Mouse (Mus musculus): Measurements from ENCODE around the gene Rps6kl1.

DNA sequence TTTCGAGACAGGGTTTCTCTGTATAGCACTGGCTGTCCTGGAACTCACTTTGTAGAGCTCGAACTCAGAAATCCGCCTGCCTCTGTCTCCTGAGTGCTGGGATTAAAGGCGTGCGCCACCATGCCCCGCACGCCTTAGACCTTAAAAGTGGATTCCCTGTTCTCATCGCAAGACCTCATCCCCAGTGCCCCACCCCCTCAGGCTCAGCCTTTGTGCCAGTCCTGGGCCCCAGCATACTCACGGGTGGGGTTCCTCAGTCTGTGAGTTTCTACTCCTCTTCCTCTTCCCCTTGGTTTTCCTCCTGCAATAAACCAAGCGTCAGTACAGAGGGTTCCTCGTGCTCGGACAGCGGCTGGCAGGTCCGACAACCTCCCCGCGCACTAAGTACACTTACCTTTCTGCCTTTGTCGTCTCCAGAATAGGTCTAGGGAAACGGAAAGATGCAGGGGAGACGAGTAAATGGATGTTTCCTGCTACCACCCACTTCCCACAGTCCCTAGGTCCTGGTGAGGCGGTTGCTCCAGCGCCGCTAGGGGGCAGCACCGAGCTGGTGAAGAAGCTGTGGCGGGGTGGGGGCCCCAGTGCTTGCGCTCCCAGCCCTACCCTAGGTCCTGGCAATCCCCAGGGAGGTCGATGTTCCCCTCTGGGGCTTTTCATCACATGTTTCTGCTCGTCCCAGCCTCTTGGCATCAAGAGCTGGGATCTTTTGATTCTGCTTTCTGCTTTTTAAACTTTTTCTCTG is 18.2 kb upstream of the Rps6kl1 start:
- TF ChIP-seq CTCF (IDR thresholded peaks at IDR 0.05; ENCODE audit: control insufficient read depth, insufficient read depth, insufficient replicate concordance, low read depth, low read length) (peak; percentile 93), POLR2A (IDR thresholded peaks at IDR 0.05; ENCODE audit: control insufficient read depth, low read depth, low read length) (no peak)

Measured in testis, adult 2 months (tissue).